Mouse (Mus musculus): ENCODE measurements around the gene Aqp9.
"Not testable (repeated sequence)": the region's sequence is repeated elsewhere in the genome, so short reads cannot be mapped to it uniquely, and the experiment has no call there.

Aqp9 gene

DNA sequence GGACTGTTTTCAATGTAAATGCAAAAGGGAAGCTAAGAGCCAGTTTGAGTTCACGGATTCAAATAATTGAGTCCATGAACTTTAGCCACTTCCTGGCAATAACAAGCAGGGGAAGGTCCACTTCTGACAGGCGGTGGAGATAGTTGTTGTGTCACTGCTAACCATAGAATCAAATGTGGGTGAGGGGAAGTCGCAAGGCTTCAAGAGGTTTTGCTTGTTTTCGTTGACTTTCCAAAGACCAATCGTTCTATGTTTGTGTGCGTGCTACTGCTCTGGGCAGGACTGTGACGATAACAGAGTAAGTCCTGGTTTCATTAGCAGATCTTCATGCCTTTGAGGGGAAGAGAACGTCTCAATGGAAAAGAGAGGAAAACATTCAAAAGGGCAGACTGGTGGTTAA lies 28.3 kb downstream of the Aqp9 start:
- DNase-seq (ENCODE audit: extremely low read depth, low read depth, low spot score): no peak

DNA sequence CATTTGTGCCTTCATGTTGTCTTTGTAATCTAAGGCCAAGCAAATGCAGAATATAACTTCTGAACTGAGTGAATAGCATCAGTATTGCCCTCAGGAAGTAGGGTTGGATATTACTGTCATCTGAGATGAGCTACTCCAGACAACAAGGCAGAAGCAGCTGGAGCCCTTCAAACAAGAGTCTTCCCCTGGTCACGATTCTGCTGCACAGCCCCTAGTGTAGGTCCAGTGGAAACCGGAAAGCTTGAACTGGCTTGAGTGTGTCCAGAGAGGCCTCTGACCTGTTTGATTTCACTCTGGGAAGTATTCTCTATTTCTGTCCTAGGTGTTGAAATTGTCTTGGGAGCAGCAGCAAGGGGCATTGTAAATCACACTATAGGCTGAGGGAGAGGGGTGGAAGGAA lies 29.5 kb downstream of the Aqp9 start:
- DNase-seq (ENCODE audit: extremely low read depth, low read depth, low spot score): no peak

DNA sequence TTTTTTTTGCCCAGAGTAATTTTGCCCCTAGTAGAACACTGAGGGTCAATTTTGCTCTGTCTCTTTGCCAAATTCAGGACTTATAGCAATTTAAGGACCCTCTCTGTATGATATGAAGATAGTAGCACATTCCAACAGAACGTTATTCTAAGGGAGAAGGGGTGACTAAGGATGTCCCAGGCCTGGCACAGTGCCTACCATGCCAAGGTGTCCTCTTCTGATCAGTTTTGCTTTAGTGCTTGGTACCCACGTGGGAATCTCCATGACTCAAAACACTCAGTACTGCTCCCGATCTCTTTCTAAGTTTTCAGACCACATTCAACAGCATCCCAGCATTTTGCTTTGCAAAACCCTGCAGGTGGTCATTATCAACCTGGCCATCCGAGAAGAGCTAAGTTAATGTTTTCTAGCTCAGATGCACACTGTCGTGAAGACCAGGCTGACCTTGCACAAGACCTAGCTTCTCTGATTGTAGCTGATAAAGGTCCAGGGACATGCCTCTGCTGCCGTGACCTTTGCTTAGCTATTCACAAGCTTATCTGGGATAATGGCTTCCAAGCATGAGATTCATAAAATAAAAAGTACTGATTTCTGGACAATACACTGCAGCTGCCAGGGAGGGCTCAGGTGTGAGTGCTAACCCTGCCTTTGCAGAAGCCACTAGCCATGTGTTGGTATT lies 31.1 kb downstream of the Aqp9 start:
- no peak for DNase-seq (ENCODE audit: extremely low read depth, low read depth, low spot score)

DNA sequence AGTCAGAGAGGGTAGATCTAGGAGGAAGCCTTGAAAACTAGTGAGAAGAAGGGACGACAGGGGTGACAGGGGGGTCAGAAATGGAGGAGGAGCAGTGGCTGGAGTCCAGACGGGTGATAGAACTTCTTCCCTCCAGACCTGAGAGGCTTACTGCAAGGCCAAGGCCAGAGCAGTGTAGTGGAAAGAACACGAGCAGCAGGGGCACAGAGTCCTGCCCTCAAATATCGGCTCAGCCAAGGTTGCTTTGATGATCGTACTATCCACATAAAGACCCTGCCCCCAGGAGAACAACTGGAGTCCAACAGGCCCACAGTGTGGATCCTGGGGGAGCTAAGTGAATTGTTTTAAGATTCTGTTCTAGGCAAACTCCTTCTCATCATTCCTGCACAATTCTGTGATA lies 33.4 kb downstream of the Aqp9 start:
- no peak for DNase-seq (ENCODE audit: extremely low read depth, low read depth, low spot score)

DNA sequence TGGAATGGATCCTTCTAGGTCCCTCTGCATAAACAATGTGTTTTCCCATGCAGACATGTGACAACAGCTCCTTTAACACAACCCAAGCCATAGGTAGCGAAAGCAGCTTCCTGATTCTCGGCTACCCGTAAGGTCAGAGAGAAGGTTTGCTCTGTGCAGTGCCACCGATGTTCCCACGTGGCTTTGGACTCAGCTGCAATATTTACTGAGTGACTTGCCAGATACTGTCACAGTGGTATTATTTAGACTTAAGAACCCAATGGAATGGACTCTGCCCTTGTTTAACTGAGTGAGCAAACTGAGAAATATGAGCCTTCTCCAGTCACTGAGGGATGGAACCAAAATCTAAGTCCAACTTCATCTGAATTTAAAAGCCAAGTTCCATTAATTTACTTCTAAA lies 35.3 kb downstream of the Aqp9 start:
- no peak for DNase-seq (ENCODE audit: extremely low read depth, low read depth, low spot score)

DNA sequence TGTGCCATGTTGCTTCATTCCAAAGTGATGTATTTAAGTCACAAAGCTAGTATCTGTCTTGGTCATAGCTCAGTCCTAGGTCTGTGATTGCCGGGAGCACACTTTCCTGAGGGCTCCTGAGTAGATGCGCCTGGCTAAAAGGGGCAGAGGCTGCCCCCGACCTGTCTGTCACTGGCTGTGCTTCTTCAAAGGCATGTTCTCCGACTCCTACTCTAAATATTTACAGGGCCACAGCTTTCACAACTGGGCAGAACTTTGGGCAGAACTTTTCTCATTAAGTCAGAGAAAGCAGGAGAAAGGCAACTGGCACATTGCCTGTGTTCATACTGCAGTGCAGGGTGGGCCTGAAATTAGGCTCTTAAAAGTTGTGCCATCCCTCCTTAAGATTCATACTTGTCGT lies 36.7 kb downstream of the Aqp9 start:
- DNase-seq (ENCODE audit: extremely low read depth, low read depth, low spot score): no peak

DNA sequence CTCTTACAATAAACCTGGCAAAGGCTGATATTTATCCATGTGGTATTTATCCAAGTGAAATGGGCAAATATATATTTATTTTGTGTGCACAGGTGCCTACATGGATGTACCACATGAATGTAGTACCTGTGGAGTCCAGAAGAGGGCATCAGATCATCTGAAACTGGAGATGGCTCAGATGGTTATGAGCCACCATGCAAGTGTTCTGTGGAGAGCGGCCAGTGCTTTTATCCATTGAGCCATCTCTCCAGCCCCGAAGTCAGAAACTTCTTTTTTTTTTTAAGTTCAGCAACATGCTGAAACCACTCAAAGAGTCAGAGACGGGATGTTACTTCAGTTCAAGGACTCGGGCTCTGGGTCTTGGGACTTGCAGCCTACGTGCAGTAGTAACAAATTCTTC lies 39.6 kb downstream of the Aqp9 start:
- peak; percentile 21 for DNase-seq (ENCODE audit: extremely low read depth, low read depth, low spot score)

DNA sequence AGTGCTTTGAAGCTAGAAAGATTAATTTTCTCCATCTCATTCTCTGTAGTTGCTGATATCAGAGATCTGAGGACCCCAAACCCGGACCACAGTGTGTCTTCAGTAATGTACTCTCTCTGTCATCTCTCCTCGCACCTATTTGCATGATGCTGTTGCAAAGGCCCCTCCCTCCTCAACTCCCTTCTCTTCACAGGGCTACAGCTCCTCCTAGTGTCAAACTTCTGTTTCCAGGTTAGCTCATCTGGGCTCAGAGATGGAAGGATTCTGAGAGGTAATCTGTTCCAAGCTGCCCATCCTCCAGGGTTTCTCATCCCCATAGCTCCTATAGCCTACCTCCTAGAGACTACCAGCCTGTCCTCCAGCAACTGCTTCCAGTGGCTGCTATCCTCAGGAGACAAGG lies 42.3 kb downstream of the Aqp9 start:
- no peak for DNase-seq (ENCODE audit: extremely low read depth, low read depth, low spot score)

DNA sequence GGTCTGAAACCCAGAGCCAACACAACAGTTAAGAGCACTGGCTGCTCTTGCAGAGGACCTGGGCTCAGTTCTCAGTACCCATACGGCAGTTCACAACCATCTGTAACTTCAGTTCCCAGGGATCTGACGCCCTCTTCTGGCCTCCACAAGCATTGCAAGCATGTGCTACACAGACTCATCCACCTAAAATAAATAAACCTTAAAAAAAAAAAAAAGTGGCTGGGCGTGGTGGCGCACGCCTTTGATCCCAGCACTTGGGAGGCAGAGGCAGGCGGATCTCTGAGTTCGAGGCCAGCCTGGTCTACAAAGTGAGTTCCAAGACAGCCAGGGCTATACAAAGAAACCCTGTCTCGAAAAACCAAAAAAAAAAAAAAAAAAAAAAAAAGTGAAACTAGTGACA lies 45.4 kb downstream of the Aqp9 start:
- DNase-seq (ENCODE audit: extremely low read depth, low read depth, low spot score): not testable (repeated sequence)

DNA sequence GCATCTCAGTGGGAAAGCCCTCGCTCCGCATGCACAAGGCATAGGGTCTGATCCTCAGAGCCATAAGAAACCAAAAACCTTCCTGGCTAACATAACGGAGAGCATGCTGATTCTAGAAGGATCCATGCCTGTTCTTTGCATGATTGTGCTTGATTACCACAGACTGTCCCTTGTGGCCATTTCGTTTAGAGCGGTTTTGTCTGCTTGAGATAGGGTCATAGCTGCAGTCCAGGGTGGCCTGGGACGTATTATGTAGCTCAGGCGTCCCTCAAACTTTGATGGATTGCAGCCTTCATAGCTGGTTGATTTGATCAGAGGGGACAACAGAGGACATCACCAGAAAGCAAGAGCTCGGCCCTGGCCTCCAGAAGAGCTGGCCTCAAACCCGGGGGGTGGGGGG lies 47.6 kb downstream of the Aqp9 start:
- DNase-seq (ENCODE audit: extremely low read depth, low read depth, low spot score): no peak

DNA sequence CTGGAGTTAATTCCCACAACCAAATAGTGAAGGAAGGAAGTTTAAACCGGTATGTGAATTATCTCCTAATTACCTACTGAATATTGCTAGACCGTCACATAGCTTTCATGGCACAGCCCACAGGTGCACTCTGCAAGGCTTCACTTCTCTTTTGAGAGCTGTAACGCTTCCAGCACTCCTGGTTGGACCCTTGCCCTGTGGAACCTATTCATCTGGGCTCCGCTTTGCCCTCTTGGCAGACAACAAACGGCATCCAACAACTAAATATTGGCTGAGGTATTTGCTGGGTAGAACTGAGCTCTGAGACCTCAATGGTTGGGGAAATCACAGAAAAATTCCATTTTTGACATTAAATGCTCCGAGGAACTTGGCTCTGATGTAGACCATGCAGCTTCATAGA lies 55.3 kb downstream of the Aqp9 start:
- DNase-seq (ENCODE audit: extremely low read depth, low read depth, low spot score): no peak

DNA sequence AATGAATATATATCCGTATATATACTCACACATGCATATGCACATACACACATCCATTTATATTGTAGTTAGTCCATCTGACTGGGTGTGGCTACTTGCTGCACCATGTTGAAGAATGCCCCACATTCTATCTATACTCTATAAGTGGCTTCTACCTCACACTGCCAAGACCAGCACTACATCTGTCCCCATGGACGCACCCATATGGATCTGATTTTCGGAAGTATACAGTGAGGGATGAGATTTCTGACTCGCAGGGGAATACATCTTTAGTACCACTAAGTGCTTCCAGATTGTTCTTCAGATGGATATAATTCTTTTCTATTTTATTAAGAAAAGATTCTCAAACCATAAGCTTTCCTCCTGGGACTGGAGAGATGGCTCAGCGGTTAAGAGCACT lies 65.0 kb downstream of the Aqp9 start:
- DNase-seq (ENCODE audit: extremely low read depth, low read depth, low spot score): no peak

DNA sequence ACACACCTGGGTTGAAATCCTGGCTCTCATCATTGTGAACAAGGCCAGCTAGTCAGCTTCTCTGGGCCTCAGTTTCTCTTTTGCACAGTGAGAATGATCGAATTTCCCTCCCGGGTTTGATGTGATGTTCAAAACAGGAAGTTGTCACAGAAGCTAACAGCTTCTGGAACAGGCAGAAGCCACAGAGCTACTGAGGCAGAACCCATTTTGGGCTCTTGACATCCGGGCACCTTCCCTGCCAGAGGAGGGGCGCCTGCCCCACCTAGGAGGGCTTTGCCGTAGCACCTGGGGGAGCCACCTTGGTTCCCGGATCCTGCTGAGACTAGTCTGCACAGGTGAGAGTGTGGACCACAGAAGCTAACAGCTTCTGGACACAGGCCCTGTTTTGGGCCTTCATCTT lies 74.4 kb downstream of the Aqp9 start:
- DNase-seq (ENCODE audit: extremely low read depth, low read depth, low spot score): no peak

DNA sequence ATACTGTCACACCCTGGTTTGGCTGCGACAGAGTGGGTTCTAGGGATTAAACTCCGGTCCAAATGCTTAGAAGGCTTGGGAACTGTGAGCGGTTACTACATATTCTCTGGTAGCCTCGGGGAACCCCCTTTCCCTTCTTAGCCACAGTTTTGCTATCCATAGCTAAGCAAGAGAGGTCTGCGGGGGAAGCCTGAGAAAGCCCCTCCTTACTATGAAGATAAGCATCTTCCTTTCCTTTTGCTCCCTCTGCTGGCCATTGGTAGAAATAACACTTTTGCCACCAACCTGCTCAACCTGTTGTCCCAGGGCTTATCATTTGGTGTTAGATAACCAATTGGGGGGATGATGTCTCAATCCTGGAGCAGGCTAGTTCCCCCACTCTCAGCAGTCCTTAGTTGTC lies 76.4 kb downstream of the Aqp9 start:
- DNase-seq (ENCODE audit: extremely low read depth, low read depth, low spot score): no peak

DNA sequence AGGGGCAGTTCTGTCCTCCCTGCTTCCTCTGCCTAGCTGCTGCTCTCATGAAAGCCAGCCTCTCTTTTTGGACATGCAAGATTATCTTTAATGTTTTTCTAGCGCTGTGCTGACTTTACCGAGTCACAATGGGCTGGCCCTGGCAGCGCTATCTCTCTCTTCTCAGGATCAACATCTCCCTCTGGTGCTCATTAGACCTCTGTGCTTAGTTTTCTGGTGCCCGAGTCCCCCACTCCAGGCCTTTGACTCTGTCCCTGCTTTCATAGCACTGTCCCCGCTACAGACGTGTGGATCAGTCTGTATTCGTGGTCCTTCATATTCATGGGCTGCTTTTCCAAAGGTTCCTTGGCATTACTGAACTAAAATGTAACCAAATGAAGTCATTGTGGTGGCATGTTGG lies 89.3 kb downstream of the Aqp9 start:
- no peak for DNase-seq (ENCODE audit: extremely low read depth, low read depth, low spot score)

DNA sequence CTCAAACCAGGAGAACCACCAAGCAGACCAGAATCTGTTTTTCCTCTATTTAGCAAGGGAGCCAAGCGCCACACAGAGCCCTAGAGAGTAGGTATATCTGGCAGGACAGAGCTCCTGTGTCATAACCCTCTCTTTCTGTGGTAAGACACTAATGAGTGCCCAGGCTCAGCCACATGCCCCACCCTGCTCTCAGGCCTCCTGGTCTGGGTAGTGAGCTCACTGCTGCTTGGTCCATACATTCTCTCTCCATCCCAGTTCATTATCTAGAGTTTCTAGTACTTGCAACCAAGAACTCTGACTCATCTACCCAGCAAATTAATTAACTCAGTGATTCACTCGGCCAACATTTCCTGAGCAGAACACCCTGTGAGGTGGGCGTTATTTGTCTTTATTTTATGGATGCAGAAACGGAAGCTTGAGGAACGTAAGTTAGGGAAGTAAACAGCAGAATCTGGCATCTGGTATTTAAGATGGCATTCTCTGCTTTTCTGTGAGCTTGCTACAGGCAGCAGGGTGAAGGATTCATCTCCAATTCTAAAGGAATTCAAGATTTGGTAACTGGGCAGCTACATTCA lies 91.1 kb downstream of the Aqp9 start:
- DNase-seq (ENCODE audit: extremely low read depth, low read depth, low spot score): no peak

DNA sequence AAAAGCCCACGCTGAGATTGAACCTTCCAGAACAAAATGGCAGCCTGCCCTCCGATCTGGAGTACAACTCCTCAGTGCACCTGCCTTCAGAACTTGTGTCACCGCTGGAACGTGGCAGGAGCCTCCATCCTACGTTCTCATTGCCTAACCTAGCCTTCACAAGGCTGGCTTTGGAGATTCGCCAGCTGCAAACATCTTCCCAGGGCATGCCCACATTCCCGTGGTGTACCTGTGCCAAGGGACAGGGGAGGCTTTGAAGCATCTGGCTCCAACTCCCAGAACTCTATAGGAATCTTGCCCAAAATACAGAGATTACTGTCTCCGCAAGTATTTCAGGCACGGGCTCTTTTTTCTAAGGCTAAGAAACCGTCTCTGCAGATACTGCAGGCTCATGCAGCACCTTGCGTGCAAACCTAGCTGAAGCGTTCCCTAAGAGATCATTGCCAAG lies 92.3 kb downstream of the Aqp9 start:
- DNase-seq (ENCODE audit: extremely low read depth, low read depth, low spot score): peak; percentile 83

DNA sequence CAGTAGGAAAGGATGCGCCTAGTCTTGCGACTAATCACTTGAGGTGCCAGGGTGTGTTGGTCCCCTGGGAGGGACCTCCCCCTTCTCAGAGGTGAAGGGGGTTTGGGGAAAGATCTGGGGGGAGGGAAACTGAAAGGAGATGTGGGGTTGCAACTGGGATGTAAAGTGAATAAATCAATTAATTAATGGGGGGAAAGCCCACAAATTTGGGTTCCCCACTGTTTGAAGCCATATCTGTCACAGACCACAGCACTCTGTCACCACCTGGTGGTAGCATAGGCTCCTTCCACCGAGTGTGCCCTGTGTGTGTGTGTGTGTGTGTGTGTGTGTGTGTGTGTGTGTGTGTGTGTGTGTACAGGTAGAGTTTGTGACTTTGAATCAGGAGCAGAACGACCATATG lies 94.7 kb downstream of the Aqp9 start:
- DNase-seq (ENCODE audit: extremely low read depth, low read depth, low spot score): no peak

DNA sequence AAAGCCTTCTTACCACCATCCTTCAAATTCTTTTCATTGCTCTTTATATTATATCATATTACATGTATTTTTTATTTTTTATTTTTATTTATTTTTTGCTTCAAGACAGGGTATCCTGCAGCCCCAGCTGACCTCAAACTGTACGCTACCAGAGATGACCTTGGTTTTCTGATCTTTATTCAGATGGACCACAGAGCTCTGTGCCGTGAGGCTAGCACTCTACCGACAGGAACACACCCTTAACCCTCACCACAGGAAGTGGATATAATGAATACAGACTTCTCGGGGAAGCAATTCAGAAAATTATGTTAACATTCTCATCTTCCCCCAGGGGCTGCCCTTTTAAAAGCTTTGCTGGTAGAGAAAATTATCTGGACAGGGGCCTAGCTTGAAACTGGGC lies 95.4 kb downstream of the Aqp9 start:
- no peak for DNase-seq (ENCODE audit: extremely low read depth, low read depth, low spot score)

DNA sequence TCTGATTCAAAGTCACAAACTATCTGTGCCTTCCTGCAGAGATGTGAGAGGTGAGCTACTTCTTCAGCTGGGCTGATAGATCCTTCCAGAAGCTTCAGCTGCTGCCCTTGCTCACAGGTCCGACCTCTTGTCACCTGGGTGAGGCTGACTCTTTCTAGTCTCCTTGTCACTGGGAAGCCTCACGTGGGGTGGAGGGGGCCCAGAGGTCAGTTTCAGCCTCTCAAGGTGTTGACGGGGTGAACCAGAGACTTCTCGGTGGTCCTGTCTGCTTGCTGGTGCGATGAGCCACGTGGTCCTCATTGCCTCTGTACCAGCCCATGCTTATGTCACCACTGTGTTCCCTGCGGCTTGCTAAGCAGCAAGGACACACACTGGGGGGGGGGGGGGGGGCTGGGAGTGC lies 96.0 kb downstream of the Aqp9 start:
- DNase-seq (ENCODE audit: extremely low read depth, low read depth, low spot score): no peak

DNA sequence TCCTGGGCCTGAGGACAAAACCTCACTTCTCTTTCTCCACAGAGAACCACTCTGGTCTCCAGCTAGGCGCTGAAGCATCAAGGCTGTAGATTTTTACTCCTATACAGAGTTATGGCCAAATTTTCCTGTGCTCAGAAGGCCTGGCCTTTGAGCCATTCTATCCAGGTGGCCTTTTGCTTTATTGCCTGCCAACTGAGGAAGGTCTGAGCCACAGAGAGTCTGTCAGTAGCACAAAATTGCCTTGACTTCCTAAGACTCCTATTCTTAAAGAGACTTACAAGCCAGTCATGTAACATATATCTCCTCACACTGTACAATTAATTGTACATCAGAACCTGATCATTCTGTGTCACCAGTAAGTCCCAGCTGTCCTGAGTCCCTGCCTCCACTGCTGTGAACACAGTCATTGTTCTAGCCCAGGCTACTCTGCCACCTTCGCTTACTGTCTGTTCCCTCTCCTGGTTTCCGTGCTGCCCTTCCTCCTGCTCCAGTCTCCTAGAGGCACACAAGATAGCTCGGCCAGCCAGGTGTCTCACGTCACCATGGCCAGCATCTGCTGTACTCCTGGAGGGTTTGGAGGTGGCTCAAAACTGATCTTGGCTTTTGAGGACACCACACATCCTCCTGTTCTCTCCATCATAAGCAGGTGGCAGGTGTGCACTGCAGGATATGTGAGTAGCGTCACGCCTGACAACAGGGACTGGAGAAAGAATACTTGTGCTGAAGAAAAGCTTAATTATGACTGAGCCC lies 96.7 kb downstream of the Aqp9 start:
- DNase-seq (ENCODE audit: extremely low read depth, low read depth, low spot score): no peak

DNA sequence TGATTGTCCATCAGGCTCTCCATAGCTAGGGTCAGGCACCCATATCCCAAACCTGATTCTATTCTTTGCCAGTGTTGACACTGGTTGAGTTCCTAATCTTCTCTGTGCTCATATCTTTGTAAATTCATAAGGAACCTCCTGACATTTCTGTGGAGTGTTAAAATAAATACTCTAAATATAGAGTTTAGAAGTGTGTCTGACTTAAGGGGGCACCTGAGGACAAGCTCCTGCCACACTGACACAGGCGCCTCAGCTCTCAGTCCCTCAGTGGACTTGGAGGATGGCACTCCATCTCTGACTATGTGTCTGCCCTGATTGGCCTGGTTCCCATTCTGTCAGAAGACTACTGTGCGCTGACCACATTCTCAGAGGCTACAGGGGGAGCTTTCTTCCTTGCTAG lies 97.9 kb downstream of the Aqp9 start:
- no peak for DNase-seq (ENCODE audit: extremely low read depth, low read depth, low spot score)
